Mouse (Mus musculus) thymus, postnatal 0 days (tissue): ENCODE measurements around the gene Ccdc158. TPM values are rescaled to one million over a fixed set of nuclear protein-coding genes. Genes with fewer than 3 reads are reported as not detected.

Experiments
- DNase-seq: peaks from one replicate; pipeline ENCODE4 v3.0.0-alpha.2; 2015; ENCODE audit warnings: low spot score
- polyA plus RNA-seq: library from polyadenylated mRNA; unstranded; fragments of >200 nt; fragmentation: Nextera tagmentation; extraction: Ambion mirVana; gene quantifications from 2 replicates; pipeline ENCODE4 v1.2.1, GENCODE M21; 2015

Gene Ccdc158
- polyA plus RNA-seq, 1 experiment from 2014 or later, result 0.14 TPM

GRCm38 (mm10) chr5:92688124-92688523 is 13.1 kb upstream of the Ccdc158 start:
- DNase-seq, result no peak

GRCm38 (mm10) chr5:92684715-92685460 is 9.8 kb upstream of the Ccdc158 start:
- no peak for DNase-seq

- DNase-seq, result no peak
Measured at GRCm38 (mm10) chr5:92683871-92684475, 8.9 kb upstream of the Ccdc158 start.

GRCm38 (mm10) chr5:92683351-92683807 is 8.3 kb upstream of the Ccdc158 start, which contains the start of gene Shroom3:
Gene Shroom3, plus strand, starts transcription at chr5:92683435.
- DNase-seq, result no peak

- no peak for DNase-seq
Measured at GRCm38 (mm10) chr5:92682621-92683348, 7.7 kb upstream of the Ccdc158 start.

- no peak for DNase-seq
Measured at GRCm38 (mm10) chr5:92681861-92682260, 6.8 kb upstream of the Ccdc158 start.

- peak; percentile 9 for DNase-seq
Measured at GRCm38 (mm10) chr5:92679441-92679840, 4.4 kb upstream of the Ccdc158 start.

- no peak for DNase-seq
Measured at GRCm38 (mm10) chr5:92675574-92675920, 476 bp upstream of the Ccdc158 start.

GRCm38 (mm10) chr5:92666860-92667259 is 8.2 kb downstream of the Ccdc158 start:
- DNase-seq, result no peak

- DNase-seq, result no peak
Measured at GRCm38 (mm10) chr5:92664321-92664720, 10.8 kb downstream of the Ccdc158 start.

- DNase-seq, result peak; percentile 72
Measured at GRCm38 (mm10) chr5:92656256-92656655, 18.8 kb downstream of the Ccdc158 start.

- no peak for DNase-seq
Measured at GRCm38 (mm10) chr5:92640861-92641260, 34.2 kb downstream of the Ccdc158 start.

- DNase-seq, result no peak
Measured at GRCm38 (mm10) chr5:92635891-92636290, 39.2 kb downstream of the Ccdc158 start.

- DNase-seq, result no peak
Measured at GRCm38 (mm10) chr5:92634916-92635315, 40.2 kb downstream of the Ccdc158 start.

- peak; percentile 2 for DNase-seq
Measured at GRCm38 (mm10) chr5:92633526-92633925, 41.5 kb downstream of the Ccdc158 start.

- no peak for DNase-seq
Measured at GRCm38 (mm10) chr5:92627896-92628295, 47.2 kb downstream of the Ccdc158 start.

GRCm38 (mm10) chr5:92621883-92622282 is 53.2 kb downstream of the Ccdc158 start:
- DNase-seq, result no peak

- no peak for DNase-seq
Measured at GRCm38 (mm10) chr5:92612756-92613155, 62.3 kb downstream of the Ccdc158 start.

- DNase-seq, result no peak
Measured at GRCm38 (mm10) chr5:92607492-92608229, 67.4 kb downstream of the Ccdc158 start.

GRCm38 (mm10) chr5:92604452-92605247 is 70.4 kb downstream of the Ccdc158 start:
- no peak for DNase-seq
